Mouse (Mus musculus): Measurements from ENCODE around the gene Rabepk.

DNA sequence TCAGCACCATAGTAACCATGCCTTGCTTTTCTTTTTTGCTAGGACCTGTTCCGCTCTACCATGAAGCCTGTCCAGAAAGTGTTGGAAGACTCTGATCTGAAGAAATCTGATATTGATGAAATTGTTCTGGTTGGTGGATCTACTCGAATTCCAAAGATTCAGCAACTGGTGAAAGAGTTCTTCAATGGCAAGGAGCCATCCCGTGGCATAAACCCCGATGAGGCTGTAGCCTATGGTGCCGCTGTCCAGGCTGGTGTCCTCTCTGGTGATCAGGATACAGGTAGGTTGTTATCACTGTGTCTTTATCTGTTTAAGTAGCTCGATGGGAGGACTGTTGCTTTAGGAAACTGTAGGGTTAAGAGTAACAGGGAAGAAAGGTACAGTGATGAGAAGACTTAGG, 25.2 kb downstream of the Rabepk start:
- TF ChIP-seq POLR2A (IDR thresholded peaks at IDR 0.05; ENCODE audit: extremely low read depth, insufficient read depth, low read length) (0 out of 2 replicates have a peak, but pooled peaks have one; percentile 21), CTCF (IDR thresholded peaks at IDR 0.05; ENCODE audit: extremely low read depth, insufficient read depth, low read length) (no peak)

Measured in cortical plate, adult 2 months (tissue).